Mouse (Mus musculus) right cerebral cortex, postnatal 25 days (tissue): ENCODE data around the gene Arhgef19.

ENCODE experiments used
- DNase-seq: peaks from one replicate; pipeline ENCODE4 v3.0.0; 2022

Gene Arhgef19

GRCm38 (mm10) chr4:141238492-141239387 lies 559 bp upstream of the Arhgef19 start:
- DNase-seq: no peak

- DNase-seq: no peak
These were observed 1.3 kb downstream of the Arhgef19 start for GRCm38 (mm10) chr4:141240617-141241016.

GRCm38 (mm10) chr4:141241861-141242260 lies 2.6 kb downstream of the Arhgef19 start:
- no peak for DNase-seq

GRCm38 (mm10) chr4:141242651-141243241 lies 3.4 kb downstream of the Arhgef19 start:
- no peak for DNase-seq

- DNase-seq: no peak
These were observed 4.3 kb downstream of the Arhgef19 start for GRCm38 (mm10) chr4:141243636-141244035.

GRCm38 (mm10) chr4:141244401-141244800 lies 5.1 kb downstream of the Arhgef19 start:
- no peak for DNase-seq

- peak; percentile 61 for DNase-seq
These were observed 5.7 kb downstream of the Arhgef19 start for GRCm38 (mm10) chr4:141244931-141245425.

- no peak for DNase-seq
These were observed 7.0 kb downstream of the Arhgef19 start for GRCm38 (mm10) chr4:141246089-141246997.

- no peak for DNase-seq
These were observed 7.7 kb downstream of the Arhgef19 start for GRCm38 (mm10) chr4:141246998-141247350.

- no peak for DNase-seq
These were observed 8.7 kb downstream of the Arhgef19 start for GRCm38 (mm10) chr4:141247776-141248613.

- DNase-seq: no peak
These were observed 9.3 kb downstream of the Arhgef19 start for GRCm38 (mm10) chr4:141248614-141248978.

- no peak for DNase-seq
These were observed 10.1 kb downstream of the Arhgef19 start for GRCm38 (mm10) chr4:141249383-141249782.

GRCm38 (mm10) chr4:141251071-141251470 lies 11.8 kb downstream of the Arhgef19 start:
- no peak for DNase-seq

GRCm38 (mm10) chr4:141252641-141253040 lies 13.3 kb downstream of the Arhgef19 start:
- DNase-seq: no peak

- no peak for DNase-seq
These were observed 14.9 kb downstream of the Arhgef19 start for GRCm38 (mm10) chr4:141254234-141254633.

- no peak for DNase-seq
These were observed 18.1 kb downstream of the Arhgef19 start for GRCm38 (mm10) chr4:141257440-141257839.

GRCm38 (mm10) chr4:141259413-141259812 lies 20.1 kb downstream of the Arhgef19 start:
- no peak for DNase-seq

- DNase-seq: no peak
These were observed 20.9 kb downstream of the Arhgef19 start for GRCm38 (mm10) chr4:141260007-141260723.

- DNase-seq: no peak
These were observed 23.8 kb downstream of the Arhgef19 start for GRCm38 (mm10) chr4:141262906-141263637.

- no peak for DNase-seq
These were observed 26.8 kb downstream of the Arhgef19 start for GRCm38 (mm10) chr4:141265979-141266637.
